Mouse (Mus musculus) mesoderm, embryonic 11.5 days (tissue): ENCODE measurements at regions not wholly inside any gene's neighbourhood (a gene's known extent, or its start where the extent isn't known, plus 50 kb on each side); places are given as distances from the start of the nearest gene placed in this dataset.
A peak's percentile ranks its signal among the peaks of the same experiment; 100 is the strongest.

Experiments used
- DNase-seq: peaks from one replicate; pipeline ENCODE4 v3.0.0-alpha.2; 2012; ENCODE audit warnings: low read depth, low spot score

GRCm38 (mm10) chr5:111892956-111893355, 159.2 kb downstream of the Gm26897 start:
- no peak for DNase-seq

DNA sequence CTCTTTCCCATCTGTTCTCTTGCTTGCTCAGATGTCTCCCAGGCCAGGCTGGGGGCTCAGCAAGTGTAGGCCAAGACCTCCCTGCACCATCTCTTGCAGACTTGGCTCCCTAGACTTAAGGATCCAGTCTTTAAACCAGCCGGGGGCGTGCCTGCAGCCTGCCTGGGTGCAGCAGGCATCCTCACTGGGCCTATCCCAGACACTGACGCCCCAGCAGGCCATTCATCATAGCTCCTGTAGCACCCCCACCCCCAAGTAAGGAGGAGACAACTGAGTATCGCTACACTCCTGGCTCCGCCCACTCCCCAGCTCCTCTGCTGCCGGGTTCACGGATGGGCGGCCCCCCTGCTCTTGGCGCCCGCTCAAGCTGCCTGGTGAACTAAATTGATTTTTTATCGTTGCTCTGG, 160.2 kb downstream of the Gm26897 start:
- peak; percentile 91 for DNase-seq

DNA sequence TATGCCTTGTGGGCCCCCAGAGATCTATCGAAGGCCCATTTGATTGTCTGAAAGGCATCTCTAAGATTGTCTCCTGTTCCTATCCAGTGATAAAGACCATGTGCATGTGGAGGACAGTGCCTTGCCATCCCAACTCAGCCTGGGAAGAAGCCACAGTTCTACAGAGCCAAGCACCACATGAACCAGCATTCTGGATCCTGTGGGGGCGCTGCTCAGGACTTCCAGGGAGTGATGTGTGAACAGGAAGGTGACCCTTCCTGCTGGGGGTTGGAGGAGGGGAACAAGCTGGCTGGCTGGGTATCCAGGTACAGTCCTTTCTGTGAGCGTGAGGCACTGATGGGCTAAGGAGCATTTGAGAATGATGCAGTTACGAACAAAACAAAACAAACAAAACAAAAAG, 163.8 kb downstream of the Gm26897 start:
- no peak for DNase-seq

GRCm38 (mm10) chr5:111898482-111898881, 164.8 kb downstream of the Gm26897 start:
- no peak for DNase-seq

DNA sequence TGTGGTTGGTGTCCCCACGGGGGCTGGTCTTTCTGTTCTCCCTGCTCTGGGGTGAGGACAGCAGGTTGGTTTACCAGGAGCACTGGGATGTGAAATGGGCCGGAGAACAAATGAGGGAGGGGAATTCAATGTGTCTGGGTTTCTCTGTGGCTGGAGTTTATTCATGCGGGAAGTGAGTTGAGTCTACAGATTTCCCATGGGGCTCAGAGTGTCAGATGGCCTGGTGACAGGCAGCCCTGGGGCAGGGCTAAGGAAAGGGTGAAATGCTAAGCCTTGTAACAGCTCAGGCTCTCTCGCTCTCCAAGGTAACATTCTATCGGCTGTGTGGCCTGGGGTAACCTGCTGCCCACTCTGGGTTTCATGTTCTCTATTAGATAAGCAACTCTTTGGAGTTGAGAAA, 167.5 kb downstream of the Gm26897 start:
- DNase-seq, result no peak

GRCm38 (mm10) chr5:111901678-111902077, 168.0 kb downstream of the Gm26897 start:
- DNase-seq, result peak; percentile 90

GRCm38 (mm10) chr5:111908085-111908484, 174.4 kb downstream of the Gm26897 start:
- no peak for DNase-seq

GRCm38 (mm10) chr5:111910514-111910913, 176.8 kb downstream of the Gm26897 start:
- no peak for DNase-seq

GRCm38 (mm10) chr5:111913354-111913753, 179.6 kb downstream of the Gm26897 start:
- no peak for DNase-seq

DNA sequence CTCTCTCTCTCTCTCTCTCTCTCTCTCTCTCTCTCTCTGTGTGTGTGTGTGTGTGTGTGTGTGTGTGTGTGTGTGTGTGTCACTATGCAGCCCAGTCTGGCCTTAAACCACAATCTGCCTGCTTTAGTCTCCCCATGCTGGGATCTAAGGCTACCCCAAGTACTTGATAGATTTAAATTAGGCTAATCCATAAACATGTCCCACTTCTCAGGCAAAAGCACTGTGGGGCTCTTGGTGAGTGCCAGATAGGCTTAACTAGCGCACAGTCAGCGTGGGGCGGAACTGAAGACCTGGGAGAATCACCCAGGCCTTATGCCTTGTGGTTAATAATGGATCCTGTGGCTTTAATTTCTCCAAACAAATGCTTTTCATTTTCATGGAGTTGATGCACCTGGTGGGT, 180.6 kb downstream of the Gm26897 start:
- no peak for DNase-seq

DNA sequence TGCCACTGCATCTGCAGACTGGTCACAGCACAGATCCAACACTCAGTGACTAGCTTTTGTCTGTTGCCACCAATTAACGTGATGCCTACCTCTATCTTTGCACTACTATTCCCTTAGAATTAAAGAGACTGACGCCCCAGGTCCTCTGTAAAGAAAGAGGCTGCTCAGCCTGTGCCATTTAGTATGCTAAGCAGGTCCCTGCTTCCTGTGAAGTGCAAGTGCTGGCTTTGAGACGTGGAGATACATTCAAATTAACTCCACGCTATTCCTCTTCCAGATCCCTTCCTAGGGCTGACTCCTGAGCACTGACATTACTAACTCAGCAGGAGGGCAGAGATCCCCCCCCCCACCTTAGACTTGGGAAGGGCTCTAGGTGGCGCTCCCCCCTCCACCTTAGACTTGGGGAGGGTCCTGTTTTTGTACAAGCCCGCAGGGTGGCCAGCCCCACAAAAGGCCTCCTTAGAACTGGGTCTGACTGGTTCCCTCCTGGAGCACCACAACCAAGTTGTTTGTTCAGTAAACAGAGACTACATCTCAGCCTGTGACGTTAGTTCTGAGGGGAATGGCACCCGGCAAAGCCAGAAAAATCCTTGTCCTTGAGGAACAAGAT, 184.0 kb downstream of the Gm26897 start:
- no peak for DNase-seq

GRCm38 (mm10) chr5:111918888-111919287, 185.2 kb downstream of the Gm26897 start:
- DNase-seq, result no peak

- DNase-seq, result peak; percentile 49
Observed at GRCm38 (mm10) chr5:111922991-111923701, 189.4 kb downstream of the Gm26897 start.

DNA sequence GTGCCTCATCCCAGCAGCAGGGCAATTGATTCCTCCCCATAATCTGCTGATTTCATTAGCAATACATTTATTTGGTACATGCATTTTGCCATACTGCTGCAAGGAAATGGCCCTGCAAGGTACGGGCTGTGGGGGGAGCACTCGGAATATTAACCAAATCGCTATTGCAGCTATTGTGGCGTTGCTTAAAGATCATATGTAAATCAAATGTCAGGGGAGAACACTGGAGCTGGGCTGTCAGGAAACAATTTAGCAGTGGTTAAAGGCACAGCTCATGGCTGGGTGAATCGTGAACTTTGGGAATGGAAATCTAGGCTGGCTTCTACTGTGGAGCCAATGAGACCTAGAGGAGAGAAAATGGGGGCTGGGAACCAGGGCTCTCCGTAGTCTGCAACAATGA, 192.0 kb downstream of the Gm26897 start:
- DNase-seq, result no peak

DNA sequence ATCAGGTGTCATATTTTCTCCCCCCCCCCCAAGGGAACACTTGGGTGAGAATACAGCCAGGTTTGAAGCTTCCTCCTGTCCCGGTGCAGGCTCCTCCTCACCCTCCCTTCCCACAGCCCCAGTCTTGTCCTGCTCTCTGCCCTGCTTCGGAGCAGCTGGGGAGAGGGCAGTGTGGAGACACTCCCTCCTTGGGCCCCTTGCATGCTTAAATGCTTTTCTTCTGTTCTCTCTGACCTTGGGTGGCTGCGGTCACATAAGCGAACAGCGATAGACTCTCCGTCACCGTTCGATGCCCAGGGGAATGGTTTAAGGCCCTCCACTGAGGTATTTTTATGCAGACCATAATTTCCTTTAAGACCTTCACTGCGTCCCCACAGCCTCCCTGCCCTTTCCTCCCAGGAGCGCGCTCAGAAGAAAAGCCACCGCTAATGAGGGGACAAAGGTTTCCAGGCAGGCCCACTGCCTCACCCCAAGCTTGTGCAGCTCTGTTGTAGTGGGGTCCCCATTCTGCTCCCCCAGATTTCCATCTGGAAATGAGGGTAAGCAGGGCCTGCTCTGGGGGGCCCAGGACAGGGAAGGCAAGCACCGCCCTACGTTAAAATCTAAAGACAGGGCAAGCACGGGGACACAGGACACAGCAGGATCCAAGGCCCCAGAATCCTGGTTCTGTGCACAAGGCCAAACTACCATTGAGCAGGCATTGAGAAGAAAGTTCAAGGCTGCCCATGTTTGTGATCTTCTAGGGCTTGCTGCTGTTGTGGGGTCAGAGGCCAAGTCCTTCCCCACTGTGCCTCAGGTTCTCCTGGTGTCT, 195.7 kb downstream of the Gm26897 start:
- peak; percentile 27 for DNase-seq

- DNase-seq, result no peak
Observed at GRCm38 (mm10) chr5:111929991-111930339, 196.2 kb downstream of the Gm26897 start.

- DNase-seq, result no peak
Observed at GRCm38 (mm10) chr5:111931733-111932132, 198.0 kb downstream of the Gm26897 start.

DNA sequence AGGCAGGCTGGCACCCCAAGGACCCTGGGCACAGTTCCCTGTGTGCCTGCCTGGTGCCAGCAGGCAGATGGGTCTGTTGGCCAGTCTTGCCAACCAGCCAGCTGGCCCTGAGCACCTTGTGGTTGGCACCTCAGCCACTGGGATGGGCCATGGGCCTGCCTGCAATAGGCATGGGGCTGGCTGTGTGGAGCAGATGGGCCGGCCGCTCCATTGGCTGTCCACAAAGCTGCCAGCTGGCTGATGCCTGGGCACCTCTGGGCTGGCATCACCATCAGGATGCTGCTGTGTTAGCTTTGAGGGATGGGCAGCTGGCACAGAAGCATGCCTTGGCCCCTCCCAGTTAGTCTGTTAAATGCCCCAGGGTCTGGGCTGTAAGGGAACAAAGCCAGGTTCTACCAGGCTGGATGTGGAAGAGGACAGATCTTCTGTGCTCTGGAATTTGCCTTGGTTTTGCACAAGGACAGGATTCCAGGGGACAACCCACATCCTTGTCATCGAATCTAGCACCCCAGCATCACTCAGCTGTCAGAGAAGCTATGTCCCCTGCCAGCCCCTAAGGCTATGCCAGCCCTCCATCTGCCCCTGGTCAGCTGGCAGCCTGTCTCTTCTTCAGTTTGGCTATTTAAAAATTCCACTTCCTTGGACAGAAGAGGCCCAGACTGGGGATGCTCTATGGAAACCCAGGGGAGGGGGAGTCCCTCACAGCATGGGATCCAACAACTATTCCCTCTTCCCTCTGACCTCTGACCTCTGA, 201.8 kb downstream of the Gm26897 start:
- DNase-seq, result no peak

GRCm38 (mm10) chr5:111941831-111942230, 208.1 kb downstream of the Gm26897 start:
- DNase-seq, result no peak

DNA sequence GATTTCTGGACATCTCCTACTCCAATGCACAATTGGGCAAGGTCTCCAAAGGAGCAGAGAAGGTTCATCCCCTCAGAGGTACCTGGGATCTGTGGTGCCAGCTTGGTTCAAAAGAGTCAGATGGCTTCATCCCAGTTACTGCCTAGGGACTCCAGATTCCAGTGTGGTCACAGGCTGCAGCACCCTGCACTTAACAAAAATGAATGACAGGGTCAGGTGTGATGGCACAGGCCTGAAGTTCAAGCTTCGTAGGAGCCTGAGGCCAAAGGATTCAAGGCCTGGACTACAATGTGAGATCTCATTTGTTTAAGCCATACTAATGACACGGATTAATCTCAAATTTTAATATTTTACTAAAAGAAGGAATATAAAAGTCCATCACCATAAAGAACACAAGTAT, 209.1 kb downstream of the Gm26897 start:
- no peak for DNase-seq

DNA sequence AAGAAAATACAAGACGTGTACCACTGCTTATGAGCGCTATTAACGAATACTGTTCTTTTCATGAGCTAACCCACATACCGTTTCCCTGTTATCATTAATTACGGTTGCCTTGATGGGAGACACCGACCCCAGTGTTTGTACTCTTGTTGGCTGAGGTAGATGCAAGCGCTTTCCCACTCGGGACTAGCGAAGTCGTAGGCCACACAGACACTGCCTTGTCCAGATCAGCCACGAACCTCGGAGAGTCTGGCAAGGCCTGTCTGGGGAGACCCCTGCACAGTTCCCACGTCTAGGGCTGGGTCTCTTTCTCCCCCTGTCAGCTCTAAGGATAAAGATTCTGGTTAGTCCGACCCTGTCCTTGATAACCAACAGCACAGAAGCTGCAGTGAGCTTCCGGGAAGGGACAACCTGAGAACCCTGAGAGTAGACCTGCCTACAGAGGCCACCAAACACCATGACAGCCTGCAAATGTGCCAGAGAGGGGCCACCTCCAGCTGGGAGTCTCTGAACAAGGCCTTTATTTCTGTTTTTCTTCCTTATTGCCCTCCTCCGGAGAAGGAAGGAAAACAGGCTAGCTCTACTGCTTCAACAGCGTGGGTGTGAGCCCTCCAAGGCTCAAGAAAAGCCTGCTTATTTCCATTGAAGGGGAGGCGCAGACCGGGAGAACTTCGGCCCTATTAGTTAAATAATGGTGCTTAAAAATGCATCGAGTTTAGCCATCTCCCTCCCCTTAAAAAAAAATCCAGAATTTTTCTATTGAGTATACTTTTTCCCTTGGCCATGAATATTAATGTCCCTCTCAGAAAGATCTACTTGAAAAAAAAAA, 209.8 kb downstream of the Gm26897 start:
- DNase-seq, result no peak
